Mouse (Mus musculus) lung, postnatal 25 days (tissue): ENCODE results near the gene Dand5.

Experiments used
- DNase-seq: peaks from one replicate; pipeline ENCODE4 v3.0.0; 2022; ENCODE audit warnings: low spot score

Dand5 gene

DNA sequence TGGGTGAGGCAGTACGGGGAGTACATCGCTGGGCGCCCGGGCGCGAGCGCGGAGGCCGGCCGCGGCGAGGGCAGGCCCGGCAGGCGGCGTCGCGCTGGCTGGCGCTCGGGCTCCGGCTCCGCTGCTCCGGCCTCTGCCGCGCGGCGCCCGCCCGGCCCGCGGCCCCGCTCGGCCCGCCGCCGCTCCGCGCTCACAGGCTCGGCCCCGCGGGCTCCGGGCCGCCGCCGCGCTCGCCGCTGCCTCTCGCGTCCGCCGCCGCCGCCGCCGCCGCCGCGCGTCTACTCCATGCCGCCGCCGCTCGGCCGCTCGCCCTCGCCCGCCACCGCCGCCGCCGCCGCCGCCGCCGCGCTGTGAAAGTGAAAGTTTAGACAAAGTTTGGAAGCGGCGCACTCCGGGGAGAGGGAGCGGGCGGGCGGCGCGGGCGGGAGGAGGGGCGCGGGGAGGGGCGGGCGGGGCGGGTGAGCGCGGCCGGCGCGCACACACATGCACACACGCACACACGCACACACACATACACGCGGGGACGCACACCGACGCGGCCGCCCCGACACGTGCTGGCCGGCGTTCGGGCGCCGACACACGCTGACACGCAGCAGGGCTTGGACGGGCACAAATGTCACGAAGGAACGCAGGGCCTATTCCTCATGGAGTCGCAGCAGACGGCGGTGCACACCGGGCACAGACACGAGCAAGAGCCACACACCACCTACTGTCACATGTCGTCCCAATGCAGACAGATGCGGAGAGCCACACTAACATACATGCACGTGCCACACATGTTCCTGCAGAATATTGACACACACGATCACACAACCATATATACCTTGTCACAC is 22.4 kb downstream of the Dand5 start, which contains the start of gene Nfix:
Nfix (minus strand) TSS at position 346 of the 833 bp plus-strand sequence.
- peak; percentile 76 for DNase-seq

DNA sequence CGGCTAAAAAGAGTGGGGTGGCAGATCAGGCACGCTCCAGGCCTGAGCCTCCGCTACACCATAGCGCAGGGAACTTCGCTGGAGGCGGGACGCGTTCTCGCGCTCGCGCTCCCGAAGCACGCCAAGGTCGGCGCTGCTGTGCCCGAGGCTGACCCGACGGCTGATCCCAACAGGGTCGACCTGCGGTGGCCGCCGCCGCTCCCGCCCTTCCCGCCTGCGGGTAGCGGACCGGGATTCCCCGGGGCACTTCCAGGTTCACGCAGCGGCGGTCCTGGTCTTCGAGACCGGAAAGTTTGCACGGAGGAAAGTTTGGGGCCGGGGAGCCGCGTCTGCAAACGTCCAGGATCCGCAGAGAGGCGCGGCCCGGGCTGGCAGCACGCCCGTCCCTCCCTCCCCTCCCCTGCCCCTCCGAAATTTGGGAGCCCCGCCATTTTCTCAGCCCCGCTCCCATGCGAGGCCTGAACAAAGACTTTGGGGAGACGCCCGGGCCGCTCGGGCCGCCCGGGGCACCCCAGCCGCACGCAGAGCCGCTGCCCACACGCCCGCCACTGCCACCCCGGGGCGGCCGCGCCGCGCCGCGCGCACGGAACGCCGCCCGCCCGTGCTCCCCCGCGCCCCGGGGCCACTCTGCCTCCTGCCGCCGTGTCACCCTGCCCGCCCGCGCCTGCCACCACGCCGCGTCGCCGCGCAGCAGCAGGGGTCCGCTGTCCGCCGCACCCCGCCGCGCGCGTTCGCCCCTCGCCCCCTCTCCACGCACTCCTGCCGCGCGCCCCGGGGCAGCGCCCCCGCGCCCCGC is 23.3 kb downstream of the Dand5 start:
- DNase-seq, result peak; percentile 50

DNA sequence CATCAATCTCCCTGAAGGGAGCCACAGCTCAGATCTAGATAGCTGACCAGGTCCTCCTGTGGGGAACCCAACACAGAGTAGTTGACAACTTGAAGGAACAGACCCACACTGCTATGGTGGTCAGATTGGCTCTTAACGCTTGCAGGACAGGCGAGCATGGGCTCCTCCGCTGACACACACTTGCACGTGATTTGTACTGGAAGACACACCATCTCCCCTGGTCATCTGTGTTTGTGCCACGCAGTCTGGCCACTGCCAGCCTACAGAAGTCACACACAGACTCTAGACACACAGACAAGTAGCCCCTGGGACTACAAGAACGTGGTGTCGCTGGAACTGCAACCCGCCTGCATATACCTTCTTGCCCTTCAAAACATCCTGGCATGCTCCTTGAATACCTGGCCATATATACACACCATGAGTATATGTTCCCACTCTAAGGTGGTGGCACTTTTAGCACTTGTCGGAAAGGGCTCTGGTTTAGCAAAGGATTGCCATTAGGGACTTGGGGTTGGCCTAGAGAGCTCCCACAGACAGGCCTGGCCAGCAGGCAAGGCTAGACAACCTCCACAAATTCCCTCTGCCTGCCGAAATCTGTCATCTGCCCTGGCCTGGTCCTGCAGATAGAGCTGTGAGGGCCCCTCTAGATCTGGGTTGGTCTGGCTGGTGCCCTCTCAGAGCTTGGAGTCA is 24.0 kb downstream of the Dand5 start:
- no peak for DNase-seq

DNA sequence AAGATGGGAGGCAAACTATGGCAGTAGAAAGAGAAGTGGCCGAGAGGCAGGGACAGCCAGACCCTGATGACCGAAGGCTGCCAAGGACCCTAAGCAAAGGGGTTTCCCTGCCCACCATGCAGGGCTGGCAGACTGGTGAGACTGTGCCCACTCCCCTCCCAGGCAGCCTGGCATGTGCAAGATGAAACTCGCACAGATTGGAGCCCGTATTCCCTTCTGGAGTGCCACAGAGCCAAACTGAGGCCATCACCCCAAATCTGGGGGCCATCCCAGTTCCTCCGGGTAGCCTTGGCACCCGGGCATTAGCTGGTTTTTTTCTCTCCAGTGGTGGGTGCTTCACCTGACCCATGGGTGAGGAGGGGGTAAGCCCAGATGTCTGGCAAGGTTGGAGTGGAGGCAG is 24.7 kb downstream of the Dand5 start:
- DNase-seq, result no peak

DNA sequence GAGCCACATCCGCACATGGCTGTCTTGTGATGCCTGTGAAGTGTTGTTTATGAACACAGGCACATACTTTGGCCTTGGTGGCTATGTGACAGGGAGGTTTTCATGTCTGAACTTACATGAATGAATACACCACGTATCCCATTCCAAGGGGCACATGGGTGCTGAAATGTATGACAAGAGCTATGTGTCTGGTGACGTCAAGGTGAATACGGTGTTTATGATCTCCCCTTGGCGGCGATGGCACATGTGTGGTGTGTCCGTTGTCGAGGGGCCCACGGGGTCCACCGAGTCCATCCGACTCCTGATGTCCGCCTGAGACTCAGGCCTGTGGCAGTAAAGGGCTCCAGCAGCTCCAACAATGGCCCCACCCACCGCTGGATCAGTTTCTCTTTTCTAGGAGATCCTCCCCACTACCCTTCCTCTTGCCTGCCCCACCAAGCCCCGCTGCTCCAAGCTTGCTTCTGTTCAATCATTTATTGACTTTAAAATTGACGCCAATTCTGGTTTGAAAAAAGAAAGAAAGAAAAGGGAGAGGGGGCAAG is 25.3 kb downstream of the Dand5 start:
- DNase-seq, result no peak

DNA sequence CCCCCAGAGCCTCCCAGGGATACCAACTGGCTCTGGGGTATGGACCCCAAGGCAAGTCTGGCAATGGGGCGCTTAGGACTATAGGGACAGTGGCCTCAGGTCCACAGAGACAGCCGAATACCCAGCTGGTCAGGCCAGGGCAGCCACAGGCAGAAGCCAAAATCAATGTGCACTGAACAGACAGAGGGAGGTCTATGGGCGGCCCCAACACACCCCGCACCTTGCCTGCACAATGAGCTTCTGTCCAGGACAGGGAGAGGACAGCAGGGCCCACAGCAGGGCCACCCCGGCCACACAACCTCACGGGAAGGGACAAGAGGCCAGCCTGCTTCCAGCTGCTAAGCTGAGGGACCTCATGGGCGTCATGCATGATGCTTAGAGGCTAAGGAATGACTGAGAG is 28.1 kb downstream of the Dand5 start:
- DNase-seq, result no peak

DNA sequence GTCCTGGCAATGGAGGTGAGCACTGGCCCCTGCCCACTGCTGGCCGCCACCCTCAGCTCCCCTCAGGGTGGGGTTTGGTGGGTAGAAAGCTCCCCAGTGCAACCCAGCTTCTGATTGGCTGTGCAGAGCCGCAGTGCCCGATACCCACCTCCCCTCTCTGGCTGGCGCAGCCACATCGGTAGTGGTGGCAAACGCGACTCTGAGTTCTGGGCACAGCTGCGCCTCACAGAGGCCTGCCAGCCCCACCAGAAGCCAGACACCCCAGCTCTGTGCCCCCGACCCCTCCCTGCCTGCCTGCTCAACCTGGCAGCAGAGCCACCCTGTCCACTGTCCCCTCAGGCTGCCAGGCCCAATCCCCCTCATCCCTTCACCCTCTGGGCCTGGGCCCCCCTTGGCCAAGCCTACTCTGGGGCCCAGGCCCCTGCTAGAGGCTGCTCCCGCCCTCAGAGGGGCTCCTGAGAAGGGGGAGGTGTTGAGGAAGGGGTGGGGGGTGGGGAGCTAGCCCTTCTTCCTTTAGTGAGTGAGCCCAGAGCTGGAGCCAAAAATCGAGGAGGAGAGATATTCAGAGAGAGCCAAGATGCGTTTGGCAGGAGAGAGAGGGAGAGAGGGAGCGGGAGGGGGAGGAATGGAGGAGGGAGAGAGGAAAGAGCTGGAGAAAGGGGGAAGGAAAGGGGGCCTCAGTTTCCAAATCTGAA is 28.7 kb downstream of the Dand5 start:
- DNase-seq, result no peak

DNA sequence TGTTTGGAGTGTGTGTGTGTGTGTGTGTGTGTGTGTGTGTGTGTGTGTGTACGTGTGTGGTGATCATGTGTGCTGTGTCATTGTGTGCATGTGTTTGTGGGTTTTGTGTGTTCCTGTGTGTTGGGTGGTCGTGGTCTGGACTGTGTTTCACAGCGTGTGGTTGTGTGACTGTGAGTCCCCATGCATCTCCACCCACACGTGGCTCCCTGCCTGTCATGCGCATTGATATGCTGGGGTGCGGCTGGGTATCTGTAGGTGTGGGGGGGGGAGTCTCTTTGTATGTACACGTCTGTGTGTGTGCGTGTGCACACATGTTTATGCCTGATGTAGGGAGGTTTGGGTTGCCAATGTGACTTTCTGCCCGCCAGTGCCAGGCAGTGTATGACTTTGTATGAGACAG is 29.5 kb downstream of the Dand5 start:
- DNase-seq, result no peak

DNA sequence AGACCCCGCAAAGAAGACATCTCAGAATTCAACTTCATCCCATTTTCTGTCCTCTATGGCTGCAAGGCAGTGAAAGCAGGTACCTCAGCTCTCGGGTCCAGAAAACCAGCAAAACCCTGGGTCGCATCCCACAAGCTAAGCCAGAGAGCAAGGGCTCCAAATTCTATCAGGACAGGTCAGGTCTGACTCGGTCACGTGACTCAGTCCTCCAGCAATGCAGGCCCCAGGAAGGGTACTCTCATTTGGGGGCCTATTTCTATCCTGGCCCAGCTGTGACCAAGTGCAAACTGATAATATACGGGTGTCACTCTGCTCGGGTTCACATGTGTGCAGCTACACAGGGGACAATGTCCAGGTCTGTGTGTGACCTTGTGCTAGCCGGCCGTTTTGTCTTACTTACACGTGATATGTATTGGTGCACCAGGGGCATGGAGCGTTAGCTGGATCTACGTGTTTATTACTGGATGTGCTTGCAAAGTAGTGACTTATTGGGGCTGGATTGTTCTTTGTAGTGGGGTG is 30.1 kb downstream of the Dand5 start:
- DNase-seq, result no peak

DNA sequence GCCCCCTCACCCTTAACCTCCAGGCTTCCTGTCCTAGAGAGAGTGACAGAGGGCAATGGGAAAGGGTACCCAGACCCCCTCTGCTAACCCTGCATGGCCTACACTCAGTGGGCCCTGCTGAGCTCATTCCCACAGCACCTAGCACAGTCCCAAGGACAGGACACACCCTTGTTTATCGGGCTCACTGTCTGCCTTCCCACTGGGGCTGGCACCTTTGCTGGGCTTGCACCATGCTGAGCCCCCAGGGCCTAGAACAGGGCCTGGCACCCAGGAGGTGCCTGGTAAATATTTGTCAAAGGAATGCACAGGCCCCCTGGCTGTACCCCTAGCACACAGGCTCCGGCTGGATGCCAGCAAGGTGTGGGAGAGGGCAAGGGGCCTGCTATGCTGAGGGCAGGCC is 32.1 kb downstream of the Dand5 start:
- DNase-seq, result no peak

DNA sequence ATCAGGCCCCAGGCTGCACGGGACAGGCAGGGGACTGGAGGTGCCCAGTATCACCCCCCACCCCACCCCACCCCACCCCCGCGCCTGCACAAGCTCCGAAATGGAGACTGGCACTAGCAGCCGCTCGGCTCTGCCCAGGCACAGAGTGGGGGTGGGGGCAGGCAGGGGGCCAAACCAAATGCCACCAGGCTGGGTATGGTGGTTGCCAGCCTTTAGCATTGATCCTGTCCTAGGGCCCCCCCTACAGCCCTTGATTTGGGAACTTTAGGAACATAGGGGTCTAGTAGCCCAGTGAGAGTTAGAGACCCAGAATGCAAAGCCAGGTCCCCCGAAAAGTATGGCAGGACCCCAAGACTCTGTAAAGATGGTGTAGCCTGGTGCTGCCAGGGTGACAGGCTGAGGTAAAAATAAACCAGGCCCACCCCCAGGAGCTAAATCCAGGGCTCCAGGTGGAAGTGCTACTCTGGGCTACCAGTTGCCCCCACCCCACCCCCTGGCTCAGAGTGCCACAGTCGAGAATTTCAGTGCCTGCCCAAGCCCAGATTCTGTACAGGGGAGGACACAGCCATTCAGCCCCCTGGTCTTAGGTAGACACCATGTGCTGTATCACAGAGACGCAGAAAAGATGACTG is 32.7 kb downstream of the Dand5 start:
- DNase-seq, result no peak

DNA sequence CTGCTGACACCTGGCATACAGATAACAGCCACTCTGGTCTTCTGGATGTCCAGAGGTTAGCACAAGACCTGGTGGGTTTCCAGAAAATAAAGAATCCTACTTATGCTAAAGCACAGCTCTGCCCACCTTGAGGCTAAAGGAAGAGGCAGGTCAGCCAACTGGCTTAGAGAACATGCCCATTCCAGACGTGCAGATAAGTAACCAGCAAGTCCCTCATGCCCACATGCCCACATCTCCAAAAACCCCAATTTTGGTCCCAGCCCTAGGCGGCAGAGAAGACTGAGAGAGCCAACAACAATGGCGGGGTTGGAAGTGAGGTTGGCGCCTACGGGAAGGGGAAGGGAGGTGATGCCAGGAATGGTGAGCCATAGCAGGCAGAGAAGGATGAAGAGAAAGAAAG is 33.3 kb downstream of the Dand5 start:
- DNase-seq, result no peak

DNA sequence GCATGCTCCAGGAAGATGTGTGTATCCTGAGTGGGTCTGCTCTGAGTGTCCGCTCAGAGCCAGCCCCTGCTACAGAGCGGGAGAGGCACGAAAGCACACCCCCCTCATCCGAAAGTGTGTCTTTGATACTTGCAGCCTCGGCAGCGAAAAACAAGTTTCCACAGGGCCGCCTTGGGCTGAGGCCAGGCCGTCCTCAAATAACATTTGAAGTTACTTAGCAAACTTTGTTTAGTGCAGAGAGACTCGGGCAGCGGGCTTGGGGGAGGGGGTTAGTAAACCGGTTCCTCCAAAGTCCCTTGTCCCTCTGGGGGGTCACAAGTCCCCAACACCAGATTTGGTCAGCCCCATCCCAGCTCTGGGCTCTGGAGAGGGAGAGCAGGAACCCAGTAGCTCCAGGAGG is 33.7 kb downstream of the Dand5 start:
- peak; percentile 77 for DNase-seq

DNA sequence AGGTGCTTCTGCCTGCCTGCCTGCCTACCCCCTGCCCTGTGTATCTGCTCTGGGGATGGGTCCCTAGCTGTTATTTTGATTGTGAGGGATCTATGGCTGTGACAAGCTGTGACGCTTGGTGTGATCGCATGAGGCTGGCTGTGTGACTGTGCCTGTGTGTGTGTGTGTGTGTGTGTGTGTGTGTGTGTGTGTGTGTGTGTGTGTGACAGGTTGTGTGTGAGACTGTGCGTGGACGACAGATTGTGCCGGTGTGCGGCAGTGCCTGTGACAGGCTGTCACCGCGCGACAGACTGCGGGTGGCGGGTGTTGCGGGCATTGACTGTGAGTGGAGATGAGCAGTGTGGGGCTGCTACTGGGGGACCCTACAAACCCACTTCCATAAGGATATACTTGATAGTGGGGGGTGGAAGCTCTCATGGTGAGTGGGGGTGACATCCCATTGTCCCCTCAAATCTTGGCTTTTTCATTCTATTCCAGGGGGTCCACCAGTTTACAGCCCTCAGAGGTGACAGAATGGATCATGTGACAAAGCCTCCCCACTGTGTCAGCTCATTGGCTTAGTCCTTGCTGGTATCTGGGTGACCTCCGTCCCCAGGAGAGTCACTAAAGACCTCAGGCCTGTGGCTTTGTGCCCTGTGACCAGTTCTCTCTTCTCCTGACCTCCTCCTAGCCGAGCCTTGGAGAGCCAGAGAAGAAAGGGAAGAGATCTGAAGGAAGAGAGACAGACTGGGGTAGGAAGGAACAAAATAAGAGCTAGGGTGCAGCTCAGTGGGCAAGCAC is 34.9 kb downstream of the Dand5 start:
- DNase-seq, result no peak

DNA sequence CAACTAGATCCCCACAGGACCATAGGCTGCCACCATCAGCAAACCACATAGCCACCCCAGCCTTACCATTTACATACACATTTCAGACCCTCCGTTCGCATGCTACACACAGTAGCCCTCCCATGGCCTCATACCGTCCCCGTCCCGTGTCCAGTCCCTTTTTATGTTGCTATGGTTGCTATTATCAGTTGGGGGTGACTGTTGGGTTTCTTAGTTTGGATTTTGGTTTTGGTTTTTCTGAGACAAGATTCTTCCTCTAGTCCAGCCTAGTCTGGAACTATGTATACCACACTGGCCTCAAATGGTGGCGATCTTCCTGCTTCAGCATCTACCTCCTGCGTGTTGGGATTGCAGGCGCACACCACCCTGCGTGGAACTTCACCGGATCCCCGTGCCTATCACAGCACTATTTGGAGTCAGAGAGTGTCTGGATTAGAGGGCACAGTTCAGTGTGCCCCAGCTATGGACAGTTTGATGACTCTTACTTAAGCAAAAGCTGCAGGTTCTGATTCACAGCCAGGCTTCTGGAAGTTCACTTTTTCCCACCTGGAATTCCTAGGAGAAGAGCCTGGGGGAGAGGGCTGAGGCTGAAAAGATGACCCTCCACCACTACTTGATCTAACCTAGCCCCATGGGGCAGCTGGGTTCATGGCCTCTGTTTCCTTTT is 35.7 kb downstream of the Dand5 start:
- DNase-seq, result no peak

DNA sequence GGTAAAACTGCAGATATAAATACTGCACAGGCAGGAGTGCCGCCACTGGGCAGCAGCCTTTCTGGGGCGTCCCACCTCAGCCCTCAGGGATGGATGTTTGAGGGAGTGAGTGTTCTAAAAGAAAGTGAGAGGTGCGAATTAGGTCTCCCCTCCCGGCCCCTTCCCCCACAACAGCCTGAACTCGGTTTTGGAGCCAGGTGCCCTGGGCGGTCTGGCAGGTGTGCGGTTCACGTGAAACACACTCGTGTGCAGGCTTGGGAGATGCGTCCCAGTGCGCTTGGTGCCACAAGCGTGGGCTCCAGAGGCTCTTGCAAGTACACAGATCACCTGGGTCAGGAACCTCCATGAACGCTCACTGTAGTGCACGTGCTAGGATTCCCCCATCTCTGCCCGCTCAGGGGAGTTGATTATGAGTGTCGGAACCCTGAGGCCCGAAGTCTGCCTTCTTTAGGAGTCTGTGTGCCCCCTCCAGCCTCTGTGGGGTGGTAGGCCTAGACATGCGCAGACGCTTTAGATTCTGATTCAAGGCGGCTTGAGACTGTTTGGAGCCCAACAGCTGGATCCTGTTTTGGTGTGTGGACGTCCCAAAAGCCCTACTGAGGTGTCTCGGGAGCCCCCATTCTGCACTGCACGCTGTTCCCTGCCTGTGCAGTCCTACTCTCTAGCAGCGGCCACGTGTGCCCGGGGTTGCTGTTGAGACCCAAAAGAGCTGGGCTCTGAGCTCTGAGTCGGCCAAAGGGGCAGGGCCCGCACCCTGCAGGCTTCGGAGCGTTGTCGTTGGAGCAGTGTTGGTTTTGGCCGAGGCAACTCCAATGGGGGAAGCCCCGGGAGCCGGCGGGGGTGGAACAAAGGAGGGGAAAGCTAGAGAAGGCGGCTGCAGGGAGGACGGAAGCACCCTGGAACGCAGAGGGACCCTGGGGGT is 36.6 kb downstream of the Dand5 start:
- DNase-seq, result peak; percentile 79

DNA sequence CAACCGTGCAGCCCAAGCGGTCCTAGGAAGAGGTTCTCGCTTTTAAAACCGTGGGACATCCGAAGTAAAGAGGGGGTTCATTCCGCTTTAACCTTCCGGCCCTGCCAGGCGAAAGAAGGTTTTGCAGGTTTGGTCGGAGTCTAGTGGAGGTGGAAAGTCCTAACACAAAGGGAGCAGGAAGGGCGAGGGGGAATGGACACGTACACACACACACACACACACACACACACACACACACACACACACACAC is 37.2 kb downstream of the Dand5 start:
- no peak for DNase-seq

DNA sequence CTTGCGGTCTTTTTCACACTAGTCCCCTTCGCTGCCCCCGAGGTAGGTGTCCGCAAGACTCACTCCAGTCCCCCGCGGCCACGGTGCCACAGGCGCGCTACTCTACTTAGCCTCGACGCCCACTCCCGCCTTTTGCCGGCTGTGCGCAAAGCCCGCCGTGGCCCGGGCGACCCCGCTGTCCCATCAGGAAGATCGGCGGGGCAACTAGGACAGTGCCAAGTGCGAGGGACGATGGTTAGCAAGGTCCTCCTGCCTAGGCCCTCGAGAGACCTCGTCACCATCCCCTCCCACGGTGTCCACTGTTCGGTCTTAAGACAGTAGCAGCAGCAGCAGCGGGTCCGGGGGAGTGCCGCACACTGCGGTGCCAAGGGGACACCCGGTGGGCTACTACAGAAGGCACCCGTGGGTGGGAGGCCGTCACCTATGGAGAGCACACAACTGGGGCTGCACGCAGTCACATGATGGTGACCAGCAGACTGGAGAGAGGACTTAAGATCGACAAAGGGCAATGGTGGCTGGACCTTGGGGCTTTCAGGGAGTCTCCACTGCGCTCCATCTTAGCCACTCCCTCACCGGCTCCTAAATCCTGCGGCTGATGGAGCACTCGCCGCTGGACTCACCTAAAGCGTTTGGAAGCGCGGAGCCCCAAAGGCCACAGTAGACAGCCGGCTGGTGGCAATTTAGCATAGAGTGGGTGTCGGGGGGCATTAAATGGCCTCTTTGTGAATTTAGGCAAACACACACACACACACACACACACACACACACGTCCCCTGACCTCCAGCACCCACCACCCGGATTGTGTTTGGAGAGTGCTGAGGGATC is 37.7 kb downstream of the Dand5 start:
- DNase-seq, result no peak
